Mouse (Mus musculus): ENCODE data around the gene RPS10-NUDT3.

- no peak for TF ChIP-seq MAFK (IDR thresholded peaks at IDR 0.05; ENCODE audit: insufficient read depth, low read depth, low read length)
- no peak for TF ChIP-seq ZNF384 (IDR thresholded peaks at IDR 0.05; ENCODE audit: low read depth, low read length)
- no peak for TF ChIP-seq ZC3H11A (IDR thresholded peaks at IDR 0.05; ENCODE audit: borderline replicate concordance, low read depth, low read length)
Observed at GRCm38 (mm10) chr17:27627451-27627850, 7.6 kb downstream of the RPS10-NUDT3 start.
